Mouse (Mus musculus): ENCODE measurements around the gene 5430402E10Rik.
"Not testable (repeated sequence)": the region's sequence is repeated elsewhere in the genome, so short reads cannot be mapped to it uniquely, and the experiment has no call there.

Gene 5430402E10Rik

DNA sequence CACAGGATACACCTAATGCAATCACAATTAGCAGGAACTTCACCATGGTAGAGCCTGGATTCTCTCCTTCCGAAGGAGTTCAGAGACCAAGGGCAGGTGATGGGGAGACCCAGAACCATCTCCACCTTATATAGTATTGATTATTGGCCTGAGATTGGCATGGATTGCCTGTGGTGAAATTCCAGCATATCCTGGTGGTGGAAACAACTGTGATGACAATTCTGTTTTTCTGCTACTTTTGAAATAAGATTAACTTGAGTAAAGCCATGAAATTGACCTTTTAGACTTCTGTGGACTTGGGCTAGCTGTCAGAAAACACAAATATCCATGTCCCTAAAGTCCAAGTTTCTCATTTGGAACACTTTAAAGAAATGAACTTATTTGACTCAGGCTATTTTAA lies at the start of gene 5430402E10Rik:
5430402E10Rik (minus strand) TSS at position 101 of the 400 bp plus-strand sequence.
- TF ChIP-seq GATA4 (IDR thresholded peaks at IDR 0.05; ENCODE audit: insufficient replicate concordance, low read length): not testable (repeated sequence)
